Mouse (Mus musculus): ENCODE results near the gene Cobl. TPM values are rescaled to one million over a fixed set of nuclear protein-coding genes. Genes with fewer than 3 reads are reported as not detected.

The Cobl gene
- polyA plus RNA-seq, 1 experiment from 2014 or later: 14.4 TPM

- Histone ChIP-seq H3K4me3 (no peak overlapping the region), H3K4me2 (no peak overlapping the region), H3K27me3 (no peaks in the 10 kb centered on the region), H3K9me3 (no peaks in the 10 kb centered on the region), H3K9ac (no peak overlapping the region), H3K27ac (replicated peaks) (no peak overlapping the region), H3K36me3 (no peaks in the 10 kb centered on the region), H3K4me1 (replicated peaks) (no peaks in the 10 kb centered on the region)
- peak; percentile 77 for ATAC-seq (ENCODE audit: low FRiP score, low read depth)
- 64% methylated on average over 6 of the region's 6 CpGs for WGBS
Observed at GRCm38 (mm10) chr11:12198700-12199349, 265.9 kb downstream of the Cobl start.

- Histone ChIP-seq H3K4me3 (no peak overlapping the region), H3K4me2 (no peak overlapping the region), H3K36me3 (no peaks in the 10 kb centered on the region), H3K27ac (replicated peaks) (no peak overlapping the region), H3K9ac (no peak overlapping the region), H3K9me3 (no peaks in the 10 kb centered on the region), H3K4me1 (replicated peaks) (no peaks in the 10 kb centered on the region), H3K27me3 (no peaks in the 10 kb centered on the region)
- 90% methylated on average over 2 of the region's 2 CpGs for WGBS
- ATAC-seq (ENCODE audit: low FRiP score, low read depth): no peak
Observed at GRCm38 (mm10) chr11:12198017-12198416, 266.7 kb downstream of the Cobl start.

GRCm38 (mm10) chr11:12197542-12197941 lies 267.2 kb downstream of the Cobl start:
- Histone ChIP-seq H3K36me3 (no peaks in the 10 kb centered on the region), H3K27ac (replicated peaks) (no peak overlapping the region), H3K4me2 (no peak overlapping the region), H3K9me3 (no peaks in the 10 kb centered on the region), H3K27me3 (no peaks in the 10 kb centered on the region), H3K4me1 (replicated peaks) (no peaks in the 10 kb centered on the region), H3K9ac (no peak overlapping the region), H3K4me3 (no peak overlapping the region)
- no peak for ATAC-seq (ENCODE audit: low FRiP score, low read depth)
- WGBS: 89% methylated on average over 4 of the region's 4 CpGs

GRCm38 (mm10) chr11:12195390-12195789 lies 269.4 kb downstream of the Cobl start:
- Histone ChIP-seq H3K36me3 (no peaks in the 10 kb centered on the region), H3K9ac (no peak overlapping the region), H3K4me2 (no peak overlapping the region), H3K27ac (replicated peaks) (no peak overlapping the region), H3K27me3 (no peaks in the 10 kb centered on the region), H3K9me3 (no peaks in the 10 kb centered on the region), H3K4me3 (no peak overlapping the region), H3K4me1 (replicated peaks) (no peaks in the 10 kb centered on the region)
- ATAC-seq (ENCODE audit: low FRiP score, low read depth): no peak
- WGBS: 79% methylated on average over 3 of the region's 3 CpGs

- no peaks in the 10 kb centered on the region for H3K36me3 ChIP-seq
- H3K4me1 ChIP-seq (replicated peaks): no peaks in the 10 kb centered on the region
- no peak for ATAC-seq (ENCODE audit: low FRiP score, low read depth)
- no peak overlapping the region for H3K4me3 ChIP-seq
- no peak overlapping the region for H3K9ac ChIP-seq
- no peak overlapping the region for H3K27ac ChIP-seq (replicated peaks)
- 73% methylated on average over 4 of the region's 4 CpGs for WGBS
- H3K4me2 ChIP-seq: no peak overlapping the region
- no peaks in the 10 kb centered on the region for H3K27me3 ChIP-seq
- H3K9me3 ChIP-seq: no peaks in the 10 kb centered on the region
Observed at GRCm38 (mm10) chr11:12193369-12193768, 271.4 kb downstream of the Cobl start.

- 77% methylated on average over 2 of the region's 2 CpGs for WGBS
- Histone ChIP-seq H3K27ac (replicated peaks) (no peak overlapping the region), H3K4me2 (no peak overlapping the region), H3K36me3 (no peaks in the 10 kb centered on the region), H3K9ac (no peak overlapping the region), H3K9me3 (no peaks in the 10 kb centered on the region), H3K4me1 (replicated peaks) (no peaks in the 10 kb centered on the region), H3K4me3 (no peak overlapping the region), H3K27me3 (no peaks in the 10 kb centered on the region)
- no peak for ATAC-seq (ENCODE audit: low FRiP score, low read depth)
Observed at GRCm38 (mm10) chr11:12191386-12191785, 273.4 kb downstream of the Cobl start.

- no peak for ATAC-seq (ENCODE audit: low FRiP score, low read depth)
- WGBS: 66% methylated on average over 1 of the region's 1 CpGs
- H3K27ac ChIP-seq (replicated peaks): no peak overlapping the region
Observed at GRCm38 (mm10) chr11:12190417-12190816, 274.3 kb downstream of the Cobl start.

More at GRCm38 (mm10) chr11:12190417-12190816, 274.3 kb downstream of the Cobl start:
- Histone ChIP-seq H3K4me2 (no peak overlapping the region), H3K9ac (no peak overlapping the region), H3K27me3 (no peaks in the 10 kb centered on the region), H3K4me3 (no peak overlapping the region), H3K36me3 (no peaks in the 10 kb centered on the region), H3K9me3 (no peaks in the 10 kb centered on the region), H3K4me1 (replicated peaks) (no peaks in the 10 kb centered on the region)
